14 mouse cellular contexts compared by ENCODE assay signal in the genomic region with DNA sequence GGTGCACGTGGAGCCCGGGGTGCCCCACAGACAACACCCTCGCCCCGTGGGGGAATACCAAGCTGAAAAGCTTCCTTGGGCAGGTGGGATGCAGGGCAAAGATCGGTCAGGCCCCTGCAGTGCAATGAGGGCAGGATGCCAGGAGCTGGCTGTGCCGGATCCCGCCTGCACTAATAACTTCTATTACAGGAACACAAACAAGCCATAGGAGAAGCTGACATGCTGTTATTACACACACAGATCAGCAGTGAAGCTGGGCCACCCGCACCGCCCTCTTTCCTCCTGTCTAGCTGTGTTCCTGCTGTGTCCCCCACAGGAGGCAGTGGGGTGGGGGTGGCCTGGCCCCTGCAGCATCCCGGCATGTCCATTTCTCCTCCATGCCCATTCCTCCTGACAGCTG. TPM values are rescaled to one million over a fixed set of nuclear protein-coding genes. Genes with fewer than 3 reads are reported as not detected.
"Had no signal": no experiment of that assay in that cellular context is flagged by ENCODE, and none has a peak within 500 bp of the region (broad histone marks: within the 10 kb centered on the region; RNA-seq: fewer than 3 reads in every experiment).

No protein-coding gene starts in this region.

- H3K27ac ChIP-seq: left cerebral cortex, adult 2 months; liver, embryonic 15.5 days; midbrain, embryonic 13.5 days had no signal

- ATAC-seq: lung, postnatal 0 days; midbrain, embryonic 13.5 days had no signal

- H3K4me3 ChIP-seq: left cerebral cortex, adult 2 months; liver, embryonic 15.5 days; midbrain, embryonic 13.5 days had no signal

- H3K4me2 ChIP-seq: liver, embryonic 11.5 days; liver, embryonic 15.5 days; midbrain, embryonic 13.5 days had no signal

- H3K9ac ChIP-seq: liver, embryonic 15.5 days; midbrain, embryonic 13.5 days had no signal

- H3K9me3 ChIP-seq: liver, embryonic 15.5 days; midbrain, embryonic 13.5 days had no signal

- DNase-seq: kidney, adult 8-10 months; lung, adult 2 months; lung, postnatal 36 days; retina, postnatal 1 day; right cerebral cortex, postnatal 4 days; spleen, adult 18-20 months; thymus, adult 18-20 months; thymus, postnatal 14 days had no signal

RNA-seq across cellular contexts. Expression of a gene that starts 3.6 kb away (rescaled TPM):
- total RNA-seq: megakaryocyte progenitor cell, adult 5-6 weeks had no signal
- polyA plus RNA-seq: liver, embryonic 11.5 days; lung, adult 2 months; lung, postnatal 0 days had no signal
